Mouse (Mus musculus): Measurements from ENCODE around the gene Lsm10. TPM values are rescaled to one million over a fixed set of nuclear protein-coding genes. Genes with fewer than 3 reads are reported as not detected.

The Lsm10 gene
- polyA plus RNA-seq (2015; fragmentation: Nextera tagmentation; extraction: Ambion mirVana), result 60.2 and 60.6 TPM in 2 replicates

DNA sequence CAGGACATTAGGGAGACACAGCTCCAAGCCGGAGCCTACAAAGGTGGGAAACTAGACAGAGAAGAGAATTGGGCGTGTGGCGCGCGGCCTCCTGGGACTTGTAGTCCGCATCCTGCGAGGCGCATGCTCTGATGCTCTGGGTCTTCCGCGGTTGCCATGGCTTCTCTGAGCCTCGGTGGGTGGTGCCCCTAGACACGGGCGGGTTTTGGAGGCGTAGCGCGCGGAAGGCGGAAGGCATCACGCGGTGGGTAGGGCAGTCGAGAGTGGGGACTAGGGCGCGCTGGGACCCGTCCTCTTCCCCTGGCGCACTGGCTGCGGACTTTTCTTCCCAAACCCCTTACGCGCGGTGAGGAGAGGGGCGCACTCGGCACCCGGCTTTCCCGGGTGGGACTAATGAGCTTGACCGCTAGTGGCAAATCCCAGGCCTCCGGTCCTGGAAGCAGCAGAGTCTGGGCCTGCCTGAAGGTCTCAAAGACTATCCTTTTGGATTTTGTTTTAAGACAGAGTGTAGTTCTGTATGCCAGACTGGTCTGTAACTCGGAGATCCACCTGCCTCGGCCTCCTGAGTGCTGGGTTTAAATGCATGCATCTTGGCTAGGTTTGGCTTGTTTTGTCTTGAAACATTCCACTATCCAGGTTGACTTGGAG lies at the start of gene Lsm10:
Gene Lsm10, plus strand, starts transcription at position 160 of the 648 bp plus-strand sequence.
- no peaks in the 10 kb centered on the region for H3K36me3 ChIP-seq (ENCODE audit: control insufficient read depth, insufficient read depth)
- no peaks in the 10 kb centered on the region for H3K9me3 ChIP-seq (ENCODE audit: control insufficient read depth, low read length)
- peak within 1 kb of the TSS; percentile 84 for H3K9ac ChIP-seq (replicated peaks; ENCODE audit: low read depth, low read length)
- 3% methylated on average over 37 of the region's 37 CpGs for WGBS
- peak within 1 kb of the TSS; percentile 79 for H3K27ac ChIP-seq (ENCODE audit: low read length)
- H3K4me2 ChIP-seq (ENCODE audit: low read length), result peak within 1 kb of the TSS; percentile 67
- no peaks in the 10 kb centered on the region for H3K27me3 ChIP-seq (replicated peaks; ENCODE audit: control insufficient read depth, insufficient read depth, low read length)
- peak within 1 kb of the TSS; percentile 71 for H3K4me3 ChIP-seq (replicated peaks; ENCODE audit: low read length)
- peaks cover 8% of the 10 kb centered on the region; the same call in 1 of the 2 replicates for H3K4me1 ChIP-seq (replicated peaks; ENCODE audit: control insufficient read depth, insufficient read depth, low read length)
- peak; percentile 99 for ATAC-seq

DNA sequence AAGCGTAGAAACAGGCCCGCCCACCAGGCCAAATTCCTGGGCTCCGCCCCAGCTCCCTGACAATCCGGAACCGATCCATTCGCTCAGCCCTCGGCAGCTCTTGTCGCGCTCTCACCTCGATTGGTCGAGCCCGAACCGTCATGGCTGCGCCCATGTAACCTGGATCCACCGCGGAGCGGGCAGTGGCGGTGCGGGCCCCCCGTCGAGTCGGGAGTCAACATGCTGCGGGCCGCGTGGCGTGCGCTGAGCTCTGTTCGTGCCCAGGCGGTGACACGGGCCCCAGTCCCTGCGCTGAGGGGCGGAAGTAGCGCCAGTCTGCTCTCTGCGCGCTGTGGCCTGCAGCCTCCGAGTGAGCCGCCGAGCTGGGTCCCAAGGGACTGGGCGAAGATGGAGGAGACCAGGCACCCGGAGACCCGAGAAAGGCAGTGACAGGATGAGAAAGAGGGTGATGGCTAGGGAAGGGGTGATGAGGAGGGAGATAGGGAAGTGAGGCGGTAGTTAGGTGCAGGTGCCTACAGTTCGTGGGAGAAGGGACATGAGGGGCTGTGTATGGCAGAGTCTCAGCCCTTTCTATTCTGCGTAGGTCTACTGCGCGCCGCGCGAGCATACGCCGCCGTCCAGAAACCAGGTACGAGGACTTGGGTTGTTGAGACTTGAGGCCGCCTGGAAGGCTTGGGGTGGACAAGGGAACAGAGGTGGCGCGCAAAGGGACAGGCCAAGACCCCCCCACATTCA lies 49.4 kb upstream of the Lsm10 start, which contains the start of gene Mrps15:
Gene Mrps15, plus strand, starts transcription at position 75 of the 735 bp plus-strand sequence.
- Histone ChIP-seq H3K36me3 (ENCODE audit: control insufficient read depth, insufficient read depth) (peaks cover 5% of the 10 kb centered on the region; the same call in 1 of the 2 replicates), H3K4me2 (ENCODE audit: low read length) (peak within 1 kb of the TSS; percentile 83), H3K9me3 (ENCODE audit: control insufficient read depth, low read length) (no peaks in the 10 kb centered on the region), H3K4me3 (replicated peaks; ENCODE audit: low read length) (peak within 1 kb of the TSS; percentile 62), H3K9ac (replicated peaks; ENCODE audit: low read depth, low read length) (peak within 1 kb of the TSS; percentile 83), H3K27ac (ENCODE audit: low read length) (peak within 1 kb of the TSS; percentile 73), H3K27me3 (replicated peaks; ENCODE audit: control insufficient read depth, insufficient read depth, low read length) (no peaks in the 10 kb centered on the region), H3K4me1 (replicated peaks; ENCODE audit: control insufficient read depth, insufficient read depth, low read length) (peaks cover 13% of the 10 kb centered on the region)
- peak; percentile 98 for ATAC-seq
- WGBS, result under 1% methylated on average over 56 of the region's 56 CpGs

DNA sequence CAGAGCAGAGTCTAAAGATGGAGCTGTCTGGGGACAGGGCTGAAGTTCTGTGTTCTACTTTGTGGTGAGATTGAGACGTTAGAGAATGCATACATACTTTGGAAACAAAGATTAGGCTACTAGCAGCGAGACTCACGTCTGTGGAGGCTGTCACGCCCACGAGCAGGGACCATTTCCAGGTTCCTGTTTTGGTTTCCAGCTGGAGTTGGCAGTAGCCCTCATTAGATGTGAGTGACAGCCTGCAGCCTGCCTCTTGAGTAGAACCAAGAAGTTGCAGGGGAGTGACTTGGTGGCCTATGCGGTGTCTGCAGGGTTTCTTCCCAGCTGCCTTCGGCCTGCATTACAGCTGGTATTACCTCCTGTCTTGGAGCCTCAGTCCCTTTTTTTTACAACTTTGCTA lies 44.8 kb upstream of the Lsm10 start:
- H3K36me3 ChIP-seq (ENCODE audit: control insufficient read depth, insufficient read depth), result peaks cover 22% of the 10 kb centered on the region

DNA sequence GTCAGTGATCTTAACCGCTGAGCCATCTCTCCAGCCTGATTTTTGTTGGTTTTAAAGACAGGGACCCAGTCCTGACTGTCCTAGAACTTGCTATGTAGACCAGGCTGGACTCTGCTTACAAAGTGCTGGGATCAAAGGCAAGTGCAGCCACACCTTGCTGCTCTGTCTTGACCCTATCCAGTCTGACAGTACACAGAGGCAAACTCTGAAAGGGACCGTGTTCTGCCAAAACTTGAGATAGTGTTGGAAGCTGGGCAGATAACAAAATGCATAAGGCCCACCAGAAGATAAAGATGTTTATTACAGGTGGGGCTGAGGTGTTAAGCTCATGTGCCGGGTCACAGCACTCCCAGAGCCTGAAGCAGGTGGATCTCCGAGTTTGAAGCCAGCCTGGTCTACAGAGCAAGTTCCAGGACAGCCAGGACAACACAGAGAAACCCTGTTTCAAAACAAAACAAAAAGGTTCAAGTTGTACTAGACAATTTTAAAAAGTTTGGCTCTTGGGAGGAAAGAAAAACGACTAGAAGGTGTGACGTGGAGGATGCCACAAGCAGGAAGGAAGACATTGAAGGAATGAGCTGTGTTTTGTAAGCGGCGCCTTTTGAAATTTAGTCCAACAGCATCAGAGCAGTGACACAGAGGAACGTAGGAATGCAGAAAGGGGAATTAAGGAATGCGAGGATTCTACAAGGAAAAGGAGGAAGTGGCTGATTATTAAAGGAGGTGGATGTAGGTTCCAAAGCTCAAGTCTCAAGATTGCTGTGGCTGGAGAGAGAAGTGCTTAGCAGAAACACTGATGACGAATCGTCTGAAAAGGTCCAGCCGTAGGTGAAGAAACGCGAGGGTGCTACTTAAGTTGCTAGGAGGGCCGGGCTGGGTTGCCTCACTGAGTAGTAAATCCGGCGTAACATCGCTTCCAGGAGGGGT lies 39.0 kb upstream of the Lsm10 start:
- Histone ChIP-seq H3K9me3 (ENCODE audit: control insufficient read depth, low read length) (no peaks in the 10 kb centered on the region), H3K36me3 (ENCODE audit: control insufficient read depth, insufficient read depth) (peaks cover 17% of the 10 kb centered on the region), H3K9ac (replicated peaks; ENCODE audit: low read depth, low read length) (peak overlapping the region; percentile 56), H3K27ac (ENCODE audit: low read length) (no peak overlapping the region), H3K4me2 (ENCODE audit: low read length) (peak overlapping the region; percentile 76), H3K4me1 (replicated peaks; ENCODE audit: control insufficient read depth, insufficient read depth, low read length) (peaks cover 15% of the 10 kb centered on the region), H3K4me3 (replicated peaks; ENCODE audit: low read length) (peak overlapping the region; percentile 77), H3K27me3 (replicated peaks; ENCODE audit: control insufficient read depth, insufficient read depth, low read length) (no peaks in the 10 kb centered on the region)
- no peak for ATAC-seq
- WGBS, result 17% methylated on average over 19 of the region's 19 CpGs

More for the DNA sequence above, 44.8 kb upstream of the Lsm10 start:
- Histone ChIP-seq H3K4me3 (replicated peaks; ENCODE audit: low read length) (no peak overlapping the region), H3K9me3 (ENCODE audit: control insufficient read depth, low read length) (no peaks in the 10 kb centered on the region), H3K27me3 (replicated peaks; ENCODE audit: control insufficient read depth, insufficient read depth, low read length) (no peaks in the 10 kb centered on the region), H3K27ac (ENCODE audit: low read length) (no peak overlapping the region), H3K4me1 (replicated peaks; ENCODE audit: control insufficient read depth, insufficient read depth, low read length) (peaks cover 11% of the 10 kb centered on the region), H3K9ac (replicated peaks; ENCODE audit: low read depth, low read length) (no peak overlapping the region), H3K4me2 (ENCODE audit: low read length) (no peak overlapping the region)
- no peak for ATAC-seq
- 73% methylated on average over 7 of the region's 7 CpGs for WGBS

DNA sequence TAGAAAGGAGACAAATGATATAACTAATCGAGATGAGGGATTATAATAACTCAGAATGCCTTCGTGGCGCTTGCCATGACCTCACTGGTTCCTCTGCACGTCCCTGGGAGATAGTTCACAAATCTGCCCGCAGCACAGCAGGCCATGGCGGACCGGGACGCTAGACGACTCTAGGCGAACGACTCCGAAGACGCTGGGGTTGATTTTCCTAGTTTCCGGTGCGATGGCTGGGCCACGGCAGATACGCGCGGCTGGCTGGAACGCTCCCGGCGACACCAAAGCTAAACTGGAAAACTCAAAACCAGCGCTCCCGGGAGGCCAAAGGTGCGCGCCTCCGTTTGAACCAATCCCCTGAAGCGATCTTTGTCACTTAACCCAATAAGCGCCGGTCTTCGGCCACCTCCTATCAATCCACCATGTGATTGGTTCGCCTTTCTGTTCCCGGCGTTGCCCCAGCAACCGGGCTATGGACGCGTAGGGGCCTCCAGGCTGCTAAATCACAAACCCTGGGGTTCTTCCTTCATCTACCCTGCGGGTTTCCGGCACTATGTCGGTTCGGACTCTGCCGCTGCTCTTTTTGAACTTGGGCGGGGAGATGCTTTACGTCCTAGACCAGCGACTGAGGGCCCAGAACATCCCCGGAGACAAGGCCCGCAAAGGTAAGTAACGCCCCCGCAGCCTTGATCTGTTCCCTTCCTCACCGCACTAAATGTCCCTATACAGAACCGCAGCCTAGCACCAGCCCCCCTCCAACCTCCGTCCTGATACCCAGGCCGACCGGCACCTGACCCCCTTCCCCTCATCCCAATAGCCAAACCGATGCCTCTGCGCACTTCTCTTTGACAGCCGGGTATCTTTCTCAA lies 38.1 kb upstream of the Lsm10 start, which contains the start of gene Oscp1:
Gene Oscp1, plus strand, starts transcription at position 432 of the 863 bp plus-strand sequence.
- H3K27me3 ChIP-seq (replicated peaks; ENCODE audit: control insufficient read depth, insufficient read depth, low read length), result no peaks in the 10 kb centered on the region
- peak within 1 kb of the TSS; percentile 77 for H3K4me3 ChIP-seq (replicated peaks; ENCODE audit: low read length)
- H3K4me1 ChIP-seq (replicated peaks; ENCODE audit: control insufficient read depth, insufficient read depth, low read length), result peaks cover 15% of the 10 kb centered on the region
- peak within 1 kb of the TSS; percentile 80 for H3K9ac ChIP-seq (replicated peaks; ENCODE audit: low read depth, low read length)
- peak within 1 kb of the TSS; percentile 76 for H3K4me2 ChIP-seq (ENCODE audit: low read length)
- peak; percentile 100 for ATAC-seq
- peaks cover 14% of the 10 kb centered on the region for H3K36me3 ChIP-seq (ENCODE audit: control insufficient read depth, insufficient read depth)
- under 1% methylated on average over 57 of the region's 57 CpGs for WGBS
- peak within 1 kb of the TSS; percentile 19; the same call in 1 of the 2 replicates for H3K27ac ChIP-seq (ENCODE audit: low read length)
- H3K9me3 ChIP-seq (ENCODE audit: control insufficient read depth, low read length), result no peaks in the 10 kb centered on the region

DNA sequence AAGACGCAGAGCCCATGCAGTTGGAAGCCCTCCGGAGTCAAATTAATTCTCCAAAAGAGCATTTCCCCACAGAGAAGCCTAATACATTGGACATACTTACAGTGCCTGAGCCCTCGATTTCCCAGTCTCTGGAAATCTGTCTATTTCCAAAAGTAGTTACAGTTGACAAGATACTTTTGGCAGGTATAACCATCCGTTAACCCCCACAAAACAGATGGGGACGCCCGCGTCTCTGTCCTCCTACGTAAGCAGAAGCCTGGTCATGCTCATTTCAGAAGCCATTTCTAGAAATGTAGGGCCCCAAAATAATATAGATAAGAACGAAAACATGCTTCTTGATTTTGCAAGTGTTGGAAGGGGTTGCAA lies 37.4 kb upstream of the Lsm10 start:
- Histone ChIP-seq H3K4me3 (replicated peaks; ENCODE audit: low read length) (peak overlapping the region; percentile 77), H3K27me3 (replicated peaks; ENCODE audit: control insufficient read depth, insufficient read depth, low read length) (no peaks in the 10 kb centered on the region), H3K9me3 (ENCODE audit: control insufficient read depth, low read length) (no peaks in the 10 kb centered on the region), H3K27ac (ENCODE audit: low read length) (peak overlapping the region; percentile 19; the same call in 1 of the 2 replicates), H3K36me3 (ENCODE audit: control insufficient read depth, insufficient read depth) (peaks cover 12% of the 10 kb centered on the region), H3K4me1 (replicated peaks; ENCODE audit: control insufficient read depth, insufficient read depth, low read length) (peaks cover 15% of the 10 kb centered on the region), H3K9ac (replicated peaks; ENCODE audit: low read depth, low read length) (peak overlapping the region; percentile 80), H3K4me2 (ENCODE audit: low read length) (peak overlapping the region; percentile 76)
- ATAC-seq, result no peak
- 30% methylated on average over 9 of the region's 9 CpGs for WGBS

DNA sequence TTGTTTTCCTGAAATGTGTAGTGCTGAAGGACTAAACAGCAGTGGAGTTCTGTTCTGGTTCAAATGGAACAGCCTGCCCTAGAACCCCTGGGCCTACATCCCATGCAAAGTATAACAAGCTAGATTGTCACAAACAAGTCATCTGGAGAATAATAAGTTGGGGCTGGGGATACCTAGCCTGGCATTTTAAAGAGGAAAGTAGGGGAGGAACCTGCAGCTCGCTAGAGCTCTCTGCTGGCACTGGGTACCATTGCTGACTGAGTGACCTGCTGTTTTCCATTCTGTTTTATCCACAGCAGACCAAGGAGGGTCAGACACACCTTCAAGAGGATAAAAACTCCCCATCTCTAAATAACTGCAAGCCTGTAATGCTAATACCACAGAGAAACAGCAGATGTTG lies 33.6 kb upstream of the Lsm10 start:
- Histone ChIP-seq H3K4me2 (ENCODE audit: low read length) (no peak overlapping the region), H3K4me1 (replicated peaks; ENCODE audit: control insufficient read depth, insufficient read depth, low read length) (peaks cover 17% of the 10 kb centered on the region), H3K27ac (ENCODE audit: low read length) (no peak overlapping the region), H3K9ac (replicated peaks; ENCODE audit: low read depth, low read length) (no peak overlapping the region), H3K36me3 (ENCODE audit: control insufficient read depth, insufficient read depth) (no peaks in the 10 kb centered on the region), H3K27me3 (replicated peaks; ENCODE audit: control insufficient read depth, insufficient read depth, low read length) (no peaks in the 10 kb centered on the region), H3K9me3 (ENCODE audit: control insufficient read depth, low read length) (no peaks in the 10 kb centered on the region), H3K4me3 (replicated peaks; ENCODE audit: low read length) (no peak overlapping the region)
- 45% methylated on average over 1 of the region's 1 CpGs for WGBS
- ATAC-seq, result no peak

DNA sequence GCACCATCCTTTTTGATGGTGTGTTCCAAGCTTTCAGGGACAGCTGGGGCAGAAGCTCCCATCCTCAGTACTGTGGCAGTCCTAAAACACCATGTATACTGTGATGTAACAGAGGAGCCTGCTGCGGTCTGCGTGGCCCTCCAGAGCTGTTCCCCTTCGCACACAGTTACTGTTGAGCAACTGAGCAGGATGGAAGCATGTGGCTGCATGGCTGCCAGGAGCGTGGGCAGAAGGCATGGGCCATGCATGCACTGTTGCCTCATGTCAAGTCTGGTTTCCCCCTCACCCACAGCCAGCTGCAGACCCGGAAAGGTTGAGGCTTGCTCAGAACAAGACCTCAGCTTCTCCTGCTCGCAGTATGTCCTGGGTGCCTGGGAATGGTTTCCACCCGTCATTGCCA lies 31.2 kb upstream of the Lsm10 start:
- no peaks in the 10 kb centered on the region for H3K9me3 ChIP-seq (ENCODE audit: control insufficient read depth, low read length)
- ATAC-seq, result no peak
- no peaks in the 10 kb centered on the region for H3K36me3 ChIP-seq (ENCODE audit: control insufficient read depth, insufficient read depth)
- no peak overlapping the region for H3K27ac ChIP-seq (ENCODE audit: low read length)
- 84% methylated on average over 7 of the region's 7 CpGs for WGBS
- H3K4me2 ChIP-seq (ENCODE audit: low read length), result no peak overlapping the region
- no peaks in the 10 kb centered on the region for H3K27me3 ChIP-seq (replicated peaks; ENCODE audit: control insufficient read depth, insufficient read depth, low read length)
- H3K4me3 ChIP-seq (replicated peaks; ENCODE audit: low read length), result no peak overlapping the region
- peaks cover 9% of the 10 kb centered on the region; the same call in 1 of the 2 replicates for H3K4me1 ChIP-seq (replicated peaks; ENCODE audit: control insufficient read depth, insufficient read depth, low read length)
- H3K9ac ChIP-seq (replicated peaks; ENCODE audit: low read depth, low read length), result no peak overlapping the region
